Mouse (Mus musculus) adipocyte (in vitro differentiated cells): Measurements from ENCODE around the gene Lrrfip2.

Experiments used
- DNase-seq: peaks from one replicate; pipeline ENCODE4 v3.0.0-alpha.2; 2016; ENCODE audit warnings: low spot score

Lrrfip2 gene

GRCm38 (mm10) chr9:111117126-111117642 is at the start of gene Lrrfip2:
TSS of gene Lrrfip2 (plus strand) at chr9:111117592.
- DNase-seq, result no peak

GRCm38 (mm10) chr9:111070546-111070961 is 46.8 kb upstream of the Lrrfip2 start:
- no peak for DNase-seq

GRCm38 (mm10) chr9:111072175-111072574 is 45.2 kb upstream of the Lrrfip2 start:
- peak; percentile 43 for DNase-seq

GRCm38 (mm10) chr9:111072971-111073370 is 44.4 kb upstream of the Lrrfip2 start:
- no peak for DNase-seq

GRCm38 (mm10) chr9:111077745-111078144 is 39.6 kb upstream of the Lrrfip2 start:
- peak; percentile 10 for DNase-seq

- no peak for DNase-seq
Measured at GRCm38 (mm10) chr9:111080801-111081200, 36.6 kb upstream of the Lrrfip2 start.

GRCm38 (mm10) chr9:111081765-111082164 is 35.6 kb upstream of the Lrrfip2 start:
- no peak for DNase-seq

GRCm38 (mm10) chr9:111085329-111085728 is 32.1 kb upstream of the Lrrfip2 start:
- DNase-seq, result no peak

- no peak for DNase-seq
Measured at GRCm38 (mm10) chr9:111086137-111086536, 31.3 kb upstream of the Lrrfip2 start.

GRCm38 (mm10) chr9:111086995-111087606 is 30.3 kb upstream of the Lrrfip2 start:
- no peak for DNase-seq

- no peak for DNase-seq
Measured at GRCm38 (mm10) chr9:111087960-111088359, 29.4 kb upstream of the Lrrfip2 start.

- no peak for DNase-seq
Measured at GRCm38 (mm10) chr9:111088886-111089285, 28.5 kb upstream of the Lrrfip2 start.

- DNase-seq, result no peak
Measured at GRCm38 (mm10) chr9:111092657-111093056, 24.7 kb upstream of the Lrrfip2 start.

- DNase-seq, result peak; percentile 64
Measured at GRCm38 (mm10) chr9:111093094-111093493, 24.3 kb upstream of the Lrrfip2 start.

GRCm38 (mm10) chr9:111094626-111095025 is 22.8 kb upstream of the Lrrfip2 start:
- no peak for DNase-seq

- no peak for DNase-seq
Measured at GRCm38 (mm10) chr9:111095710-111096109, 21.7 kb upstream of the Lrrfip2 start.

- no peak for DNase-seq
Measured at GRCm38 (mm10) chr9:111096419-111097326, 20.7 kb upstream of the Lrrfip2 start.

GRCm38 (mm10) chr9:111097543-111097942 is 19.8 kb upstream of the Lrrfip2 start:
- no peak for DNase-seq

GRCm38 (mm10) chr9:111100406-111100805 is 17.0 kb upstream of the Lrrfip2 start:
- DNase-seq, result no peak

GRCm38 (mm10) chr9:111103293-111103692 is 14.1 kb upstream of the Lrrfip2 start:
- DNase-seq, result no peak

GRCm38 (mm10) chr9:111103893-111104292 is 13.5 kb upstream of the Lrrfip2 start:
- no peak for DNase-seq

GRCm38 (mm10) chr9:111107863-111108262 is 9.5 kb upstream of the Lrrfip2 start:
- no peak for DNase-seq

- DNase-seq, result peak; percentile 68
Measured at GRCm38 (mm10) chr9:111117794-111118251, 431 bp downstream of the Lrrfip2 start.
